Mouse (Mus musculus) kidney, postnatal 14 days (tissue): ENCODE measurements at regions not wholly inside any gene's neighbourhood (a gene's known extent, or its start where the extent isn't known, plus 50 kb on each side); places are given as distances from the start of the nearest gene placed in this dataset.
A peak's percentile ranks its signal among the peaks of the same experiment; 100 is the strongest.

Source experiments
- DNase-seq: peaks from one replicate; pipeline ENCODE4 v3.0.0; 2022; ENCODE audit warnings: mixed read lengths

DNA sequence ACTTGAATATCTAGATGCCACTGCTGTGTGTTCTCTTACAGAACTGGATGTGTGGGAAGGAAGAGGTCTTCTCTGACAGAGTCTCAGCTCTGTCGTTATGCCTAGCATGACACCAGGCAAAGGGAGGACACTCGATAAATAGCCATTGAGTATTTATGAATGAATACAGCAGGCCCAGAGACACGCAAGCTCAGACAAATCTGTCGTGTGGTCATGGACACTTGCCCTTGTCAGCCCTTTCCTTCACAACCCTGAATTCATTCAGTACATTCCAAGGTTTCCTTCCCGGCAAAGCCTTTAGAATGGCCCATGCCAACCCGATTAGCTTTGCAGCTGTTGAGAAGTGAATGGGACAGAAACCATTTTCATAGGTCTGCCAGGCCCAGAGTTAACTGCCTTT is 176.1 kb upstream of the 1700066M21Rik start:
- no peak for DNase-seq

DNA sequence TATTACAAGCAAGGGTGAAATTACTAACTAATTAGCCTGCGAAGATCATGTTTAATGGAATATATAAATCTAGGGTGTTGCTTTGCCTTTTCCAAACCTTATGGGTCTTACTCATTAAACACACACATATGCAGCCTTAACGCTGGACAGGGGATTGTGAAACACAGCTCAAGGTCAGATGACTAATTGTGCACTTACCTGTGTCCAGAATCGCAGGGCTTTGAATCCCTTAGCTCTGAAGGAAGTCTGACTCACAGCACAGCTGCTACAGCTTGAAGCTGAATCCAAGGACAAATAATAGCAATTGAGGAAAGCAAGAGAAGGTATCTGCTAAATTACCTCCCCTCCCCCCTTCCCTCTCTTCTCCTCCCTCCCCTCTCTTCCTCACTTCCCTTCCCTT is 173.1 kb upstream of the 1700066M21Rik start:
- DNase-seq = no peak

DNA sequence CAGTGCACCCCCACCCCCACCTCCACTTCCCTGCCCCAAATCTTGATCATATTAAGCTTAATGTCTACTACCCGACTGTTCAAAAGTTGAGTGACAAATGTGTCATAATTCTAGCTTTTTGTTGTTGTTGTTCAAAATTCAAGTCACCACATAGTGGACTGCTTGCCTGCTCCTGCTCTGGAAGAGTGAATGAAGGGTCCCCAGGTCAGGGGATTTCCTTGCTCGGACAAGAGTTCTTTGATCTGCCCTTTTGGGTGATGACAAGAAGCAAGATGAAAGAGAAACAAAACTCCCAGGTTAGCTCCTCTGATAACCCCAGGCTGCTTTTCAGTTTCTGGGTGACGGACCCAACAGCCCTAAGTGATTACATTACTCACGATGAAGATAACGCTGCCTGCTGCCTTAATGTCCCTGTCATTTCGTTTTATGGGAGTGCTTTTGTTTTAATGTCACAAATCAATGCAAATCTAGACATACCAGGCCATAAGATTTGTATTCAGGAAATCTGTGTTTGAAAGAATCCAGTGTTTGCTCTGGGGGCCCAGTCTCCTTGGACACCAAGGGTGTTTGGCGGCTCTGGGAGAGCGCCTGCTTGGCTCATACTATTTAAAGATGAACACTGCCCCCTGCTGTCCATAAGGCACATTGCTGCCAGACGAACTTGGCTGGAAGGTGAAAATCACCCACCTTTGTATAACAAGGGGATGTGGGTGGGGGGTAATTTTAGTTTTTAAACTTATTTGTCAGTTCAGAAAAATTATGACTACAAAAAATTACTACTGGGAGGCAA is 172.0 kb upstream of the 1700066M21Rik start:
- peak; percentile 59 for DNase-seq

DNA sequence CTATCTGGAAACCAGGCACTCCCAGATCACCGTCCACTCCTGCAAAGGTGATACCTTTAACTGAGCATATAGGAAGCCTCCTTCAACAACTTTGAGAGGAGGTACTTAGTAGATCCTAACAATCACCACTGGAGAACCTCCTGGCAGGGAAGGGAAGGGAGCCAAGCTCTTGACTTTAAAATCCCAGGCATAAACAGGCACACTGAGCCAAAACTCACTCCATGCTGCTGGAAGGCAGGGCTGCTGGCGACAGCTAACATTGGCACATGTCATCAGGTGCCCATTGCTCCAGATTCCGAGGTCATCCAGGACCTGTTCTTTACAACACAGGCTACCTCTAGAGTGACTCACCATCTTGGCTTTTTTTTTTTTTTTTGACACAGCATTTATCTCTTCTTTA is 170.9 kb upstream of the 1700066M21Rik start:
- DNase-seq = no peak

DNA sequence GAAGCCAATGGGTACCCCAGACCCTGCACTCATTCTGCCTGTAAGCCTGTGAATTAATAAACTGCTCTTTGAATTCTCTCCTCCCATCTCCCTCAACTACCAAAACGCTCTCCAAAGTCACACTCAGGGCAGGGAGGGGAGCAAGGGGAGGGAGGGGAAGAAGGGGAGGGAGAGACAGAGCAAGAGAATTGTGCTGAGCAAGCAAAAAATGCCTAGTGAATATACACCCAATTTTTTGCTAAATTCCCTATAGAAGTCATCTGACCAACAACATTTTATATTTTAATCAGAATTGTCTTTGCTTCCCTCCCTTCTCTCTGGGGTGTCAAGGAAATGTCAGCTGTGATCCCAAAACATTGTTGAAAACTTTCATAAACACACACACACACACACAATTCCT is 170.5 kb upstream of the 1700066M21Rik start:
- DNase-seq = no peak

DNA sequence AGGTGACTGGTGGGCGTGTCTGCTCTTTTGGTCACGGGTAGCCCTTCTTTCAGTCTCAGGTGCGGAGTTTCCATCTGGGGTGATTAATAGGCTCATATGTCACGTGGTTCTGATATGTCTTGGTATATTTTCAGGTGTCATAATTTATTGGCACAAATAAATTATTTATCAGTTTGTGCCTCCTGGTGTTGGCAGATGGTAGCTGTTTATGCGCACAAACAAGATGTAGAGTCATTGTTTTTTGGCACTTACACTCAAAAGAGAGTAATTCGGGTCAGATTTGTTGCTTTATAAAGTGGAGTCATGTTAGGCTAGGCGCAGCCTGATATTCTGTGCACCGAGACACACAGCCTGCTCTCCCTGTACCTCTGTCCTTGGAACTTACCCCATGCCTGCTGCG is 169.0 kb upstream of the 1700066M21Rik start:
- DNase-seq = no peak

DNA sequence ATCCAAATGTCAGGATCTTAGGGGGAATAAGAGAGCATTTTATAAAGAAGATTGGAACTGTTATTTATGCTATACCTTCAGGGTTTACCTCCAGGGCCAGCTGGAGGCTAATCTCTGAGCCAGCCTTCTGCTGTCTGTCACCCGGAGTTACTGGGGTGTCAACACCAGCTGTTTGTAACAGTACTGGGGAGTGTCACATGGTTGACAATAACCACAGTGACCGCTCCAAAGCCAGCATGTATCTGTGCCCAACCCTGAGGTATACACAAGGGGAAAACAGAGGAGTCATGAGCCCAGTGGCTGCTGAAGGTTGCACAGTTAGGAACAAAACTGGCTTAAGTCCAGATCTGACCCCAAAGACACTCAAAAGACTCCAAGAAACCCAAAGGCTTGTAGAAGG is 168.1 kb upstream of the 1700066M21Rik start:
- no peak for DNase-seq

DNA sequence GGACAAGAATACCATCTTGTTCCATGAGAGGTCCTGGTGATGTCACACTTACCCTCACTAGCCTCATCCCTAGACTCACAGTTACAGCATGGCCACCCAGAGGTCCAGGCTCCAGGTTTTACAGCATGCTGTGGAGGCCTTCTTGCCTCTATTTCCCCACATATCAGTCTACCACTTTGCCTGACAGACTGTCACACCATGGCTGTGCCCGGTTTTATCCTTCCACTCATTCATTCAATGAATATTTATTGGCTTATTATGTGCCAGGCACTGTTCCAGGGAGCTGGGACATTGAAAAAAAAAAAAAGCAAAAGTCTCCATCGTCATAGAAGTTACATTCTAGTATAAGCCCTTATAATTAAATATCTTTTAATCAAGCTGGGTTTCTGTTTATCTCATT is 166.4 kb upstream of the 1700066M21Rik start:
- DNase-seq = no peak

DNA sequence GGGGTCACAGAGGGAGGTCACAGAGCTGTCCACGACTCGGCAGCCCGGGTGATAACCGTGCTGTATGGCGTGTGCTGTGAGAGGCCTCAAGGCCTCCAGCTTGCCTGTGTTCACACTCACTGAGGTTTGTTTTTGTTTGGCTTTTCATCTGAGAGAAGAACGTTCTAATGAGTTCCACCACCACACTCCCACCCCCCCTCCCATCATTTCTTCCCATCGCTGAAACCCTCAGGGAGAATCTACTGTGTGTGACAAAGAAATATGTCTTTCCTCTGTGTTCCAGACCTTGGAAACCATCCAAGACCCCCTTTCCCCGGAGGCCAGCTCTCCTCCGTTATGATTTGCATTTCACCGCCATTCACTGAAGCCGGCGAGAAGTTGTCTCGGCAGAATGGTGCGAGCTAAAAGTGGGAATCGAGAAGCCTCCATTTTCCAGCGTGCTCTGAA is 164.0 kb upstream of the 1700066M21Rik start:
- no peak for DNase-seq

DNA sequence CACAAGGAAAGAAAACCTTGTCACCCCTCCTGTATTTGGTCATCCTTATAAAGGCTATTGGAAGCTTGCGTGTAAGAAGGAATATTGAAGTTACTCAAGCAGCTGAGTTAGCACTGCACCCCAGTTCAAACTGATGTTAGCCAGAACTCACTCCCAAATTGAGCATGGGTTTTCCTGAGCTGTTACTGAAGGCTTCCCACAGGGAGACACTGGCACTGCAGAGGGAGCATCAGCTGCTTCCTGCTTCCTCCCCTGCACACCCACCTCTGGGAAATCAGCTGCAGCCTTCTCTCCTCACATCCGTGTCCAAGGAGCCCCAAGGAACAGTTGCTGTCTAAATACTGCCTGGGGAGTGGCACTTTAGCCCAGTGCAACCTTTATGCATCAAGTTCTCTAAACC is 163.2 kb upstream of the 1700066M21Rik start:
- DNase-seq = no peak

DNA sequence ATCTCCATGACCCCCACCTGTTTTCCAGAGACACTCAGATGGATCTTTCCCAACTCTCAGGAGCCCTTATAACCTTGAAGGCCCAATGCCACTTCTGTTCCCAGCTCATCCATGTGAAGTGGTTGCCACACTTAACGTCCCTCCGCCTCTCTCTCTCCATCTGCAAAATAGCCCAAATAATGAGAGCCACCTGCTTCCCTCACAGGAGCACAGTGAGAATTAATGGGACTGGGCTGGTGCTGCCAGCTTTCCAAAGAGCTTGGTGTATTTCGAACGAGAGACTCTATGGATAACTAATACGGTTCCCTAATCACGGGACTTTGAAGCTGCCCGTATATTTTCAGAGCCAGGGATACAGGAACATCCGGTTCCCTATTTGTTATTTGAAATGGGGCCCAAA is 159.8 kb upstream of the 1700066M21Rik start:
- DNase-seq = no peak

DNA sequence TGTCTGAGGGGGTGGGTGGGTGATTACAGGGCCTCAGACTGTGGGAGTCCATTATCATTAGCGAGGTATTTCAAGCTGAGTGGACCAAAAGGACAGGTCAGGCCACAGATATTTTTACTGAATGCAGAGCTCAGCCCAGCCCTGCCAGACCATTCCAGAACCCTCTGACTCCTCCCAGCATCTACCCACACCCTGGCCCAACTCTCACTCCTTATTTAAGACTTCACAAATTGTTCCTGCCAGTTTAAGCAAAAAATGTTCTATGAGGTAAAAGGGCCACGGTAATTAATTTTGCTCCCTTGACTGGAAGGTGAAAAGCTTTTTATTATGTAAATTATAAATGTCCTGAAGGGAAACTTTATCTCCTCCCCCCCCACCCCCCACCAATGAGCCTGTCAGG is 159.3 kb upstream of the 1700066M21Rik start:
- DNase-seq = no peak

DNA sequence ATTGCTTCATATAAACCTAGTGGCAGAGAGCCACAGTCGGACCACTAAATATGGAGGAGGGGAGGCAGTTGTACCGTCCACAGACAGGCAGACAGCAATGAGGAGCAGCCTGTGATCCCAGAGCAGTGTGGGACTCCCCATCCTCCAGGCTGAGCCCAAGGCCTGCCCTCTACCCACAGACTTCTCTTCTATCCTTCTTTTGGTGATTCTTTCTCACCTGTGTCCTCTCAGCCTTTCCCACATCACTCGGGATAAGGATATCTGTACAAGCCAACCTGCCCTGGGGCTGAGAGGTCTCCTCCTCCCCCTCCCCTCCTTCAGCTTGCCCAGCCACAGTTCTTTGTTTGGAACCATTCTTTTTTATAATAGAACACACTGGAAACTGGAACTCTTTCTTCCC is 158.8 kb upstream of the 1700066M21Rik start:
- no peak for DNase-seq

DNA sequence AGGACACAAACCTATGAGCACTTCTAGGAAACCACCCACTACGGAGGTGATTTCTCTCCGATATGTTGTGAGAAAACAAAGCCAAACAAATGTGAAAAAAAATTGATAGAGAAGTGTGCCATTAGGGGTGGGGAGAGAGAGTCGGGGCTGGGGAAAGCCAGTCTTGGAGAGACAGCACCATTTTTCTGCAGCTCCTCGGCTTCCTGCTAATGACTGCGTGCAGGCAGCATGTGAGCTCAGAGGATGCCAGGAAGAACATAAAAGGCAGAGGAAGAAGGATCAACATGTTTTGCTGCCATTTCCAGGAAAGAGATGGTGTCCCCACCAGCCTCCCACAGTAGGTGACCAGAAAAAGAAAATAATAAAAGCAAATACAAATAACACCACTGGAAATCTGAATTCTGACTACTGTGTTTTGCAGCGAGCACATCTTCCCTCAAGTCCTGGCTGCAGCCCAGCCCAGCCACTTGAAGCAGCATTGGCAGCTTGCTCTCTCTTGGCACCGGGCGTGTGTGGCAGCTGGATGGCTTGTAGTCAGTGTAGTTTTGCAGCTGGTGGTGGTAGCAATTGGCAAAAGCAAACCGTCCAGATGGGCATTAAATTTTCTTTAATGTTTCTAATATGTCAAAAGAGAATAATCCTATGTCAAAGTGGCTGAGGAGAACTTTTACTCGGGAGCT is 152.9 kb upstream of the 1700066M21Rik start:
- DNase-seq = no peak

DNA sequence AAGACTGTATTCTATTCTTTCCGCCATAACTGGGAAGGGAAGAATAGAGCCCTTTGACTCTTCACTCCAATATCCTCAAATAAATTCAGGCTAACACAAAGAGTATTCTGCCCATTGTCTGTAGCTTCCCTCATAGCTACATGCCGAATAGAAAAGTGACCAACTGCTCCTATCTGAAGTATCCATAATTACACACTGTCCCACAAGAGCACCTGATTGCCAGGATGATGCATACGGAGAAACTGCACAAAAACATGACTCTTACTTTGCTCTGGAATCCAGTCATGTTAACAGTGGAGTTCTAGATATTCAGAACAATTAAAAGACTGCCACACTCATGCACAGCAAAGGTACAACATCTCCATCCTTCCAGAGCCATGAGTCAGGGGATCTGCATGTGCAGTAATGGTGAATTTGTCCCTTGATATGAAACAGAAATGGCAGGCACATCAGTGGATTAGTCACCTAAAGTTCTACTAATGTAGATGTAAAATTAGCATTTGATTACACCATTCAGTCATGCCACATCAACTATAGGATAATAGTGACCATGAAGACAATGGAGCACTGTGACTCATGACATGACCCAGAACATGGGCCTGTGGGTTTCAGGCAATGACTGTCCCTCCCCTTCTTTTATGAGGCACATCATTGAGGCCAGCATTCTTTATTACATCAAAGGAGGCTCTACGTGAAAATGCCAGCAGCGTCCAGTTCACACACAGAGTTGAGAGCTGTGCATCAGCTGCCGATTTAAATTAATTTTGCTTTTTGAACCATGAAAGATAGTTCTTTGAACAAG is 133.6 kb upstream of the 1700066M21Rik start:
- no peak for DNase-seq

DNA sequence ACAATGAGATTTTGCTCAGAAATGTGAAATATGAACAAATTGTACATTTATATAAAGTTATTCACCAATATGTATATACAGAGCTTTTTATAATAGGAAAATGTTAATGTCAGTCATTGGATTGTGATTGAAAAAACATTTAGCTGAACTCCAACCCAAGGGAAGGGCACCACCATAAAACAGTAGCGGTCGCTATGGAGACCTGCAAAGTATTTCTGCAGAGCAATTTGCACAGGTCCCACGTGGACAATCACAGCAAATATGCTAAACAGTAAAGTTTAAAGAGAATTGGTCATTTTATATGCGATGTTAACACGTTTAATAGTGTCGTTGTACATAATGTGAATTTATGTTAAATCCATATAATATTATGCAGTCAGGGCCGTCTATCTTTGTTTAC is 117.8 kb upstream of the 1700066M21Rik start:
- DNase-seq = no peak

DNA sequence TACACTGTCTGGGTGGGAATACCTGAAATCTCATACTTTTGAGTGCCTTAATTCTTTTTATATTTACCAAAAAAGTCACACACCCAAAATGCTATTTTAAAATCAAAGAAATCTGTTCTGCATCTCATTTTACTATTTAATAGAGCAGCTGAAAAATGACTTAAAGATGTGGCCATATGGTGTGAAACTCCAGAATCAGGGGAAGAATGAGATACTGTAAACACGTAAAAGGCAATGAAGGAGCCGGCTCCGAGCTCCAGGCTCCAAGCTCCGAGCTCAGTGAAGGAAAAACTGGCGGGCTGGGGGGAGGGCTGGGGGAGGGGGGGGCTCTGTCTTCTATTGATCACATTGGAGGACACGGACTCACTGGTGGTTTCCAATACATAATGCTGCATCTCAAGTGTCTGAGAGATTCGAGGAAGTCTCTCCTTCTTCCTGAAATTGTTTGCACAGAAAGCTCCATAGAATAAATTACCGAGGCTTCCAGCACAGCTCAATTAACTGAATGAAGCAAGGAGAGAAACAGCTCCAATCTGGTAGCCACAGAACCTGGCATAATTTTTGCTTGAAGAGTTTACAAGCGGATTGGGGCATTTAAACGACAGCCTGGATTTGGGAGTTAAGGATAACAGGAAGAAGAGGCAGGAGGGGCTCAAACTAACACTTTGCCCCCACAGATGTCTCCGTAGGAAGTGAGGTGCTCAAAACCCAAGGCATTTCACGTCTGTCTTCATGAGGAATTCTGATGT is 112.2 kb upstream of the 1700066M21Rik start:
- no peak for DNase-seq

DNA sequence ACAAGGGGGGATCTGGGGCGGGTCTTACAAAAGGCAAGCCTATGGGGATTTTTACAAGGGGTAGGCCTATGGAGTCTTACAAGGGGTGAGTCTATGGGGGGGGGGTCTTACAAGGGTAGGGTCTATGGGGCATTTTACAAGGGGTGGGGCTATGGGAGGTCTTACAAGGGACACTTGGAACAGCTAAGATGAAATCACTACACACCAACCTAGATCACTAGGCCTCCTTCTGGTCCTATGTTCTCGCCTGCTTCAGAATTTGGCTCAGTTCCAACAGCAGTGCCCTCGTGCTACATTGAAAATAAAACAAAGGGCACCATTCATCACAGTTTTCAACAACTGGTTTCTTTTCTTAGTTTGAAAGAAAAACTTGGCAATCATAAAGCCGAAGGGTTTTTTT is 110.7 kb upstream of the 1700066M21Rik start:
- DNase-seq = peak; percentile 9

DNA sequence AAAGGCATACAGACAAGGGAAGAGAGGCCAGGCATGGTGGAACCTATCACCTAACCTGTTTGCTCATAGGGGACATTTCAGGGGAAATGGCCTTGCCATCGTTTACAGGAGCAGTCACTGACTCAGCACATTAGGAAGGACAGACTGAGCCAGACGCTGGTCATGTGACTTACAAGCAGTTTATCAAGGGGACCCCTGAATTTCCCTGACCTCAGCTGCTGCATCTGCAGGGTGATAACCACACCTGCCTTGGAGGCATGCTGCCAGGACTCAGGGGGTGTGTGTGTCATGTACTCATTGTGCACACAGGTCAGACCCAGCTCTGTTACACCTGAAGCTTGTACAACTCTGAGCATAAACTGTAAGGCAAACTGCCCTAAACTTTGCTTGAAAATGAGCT is 109.6 kb upstream of the 1700066M21Rik start:
- no peak for DNase-seq

DNA sequence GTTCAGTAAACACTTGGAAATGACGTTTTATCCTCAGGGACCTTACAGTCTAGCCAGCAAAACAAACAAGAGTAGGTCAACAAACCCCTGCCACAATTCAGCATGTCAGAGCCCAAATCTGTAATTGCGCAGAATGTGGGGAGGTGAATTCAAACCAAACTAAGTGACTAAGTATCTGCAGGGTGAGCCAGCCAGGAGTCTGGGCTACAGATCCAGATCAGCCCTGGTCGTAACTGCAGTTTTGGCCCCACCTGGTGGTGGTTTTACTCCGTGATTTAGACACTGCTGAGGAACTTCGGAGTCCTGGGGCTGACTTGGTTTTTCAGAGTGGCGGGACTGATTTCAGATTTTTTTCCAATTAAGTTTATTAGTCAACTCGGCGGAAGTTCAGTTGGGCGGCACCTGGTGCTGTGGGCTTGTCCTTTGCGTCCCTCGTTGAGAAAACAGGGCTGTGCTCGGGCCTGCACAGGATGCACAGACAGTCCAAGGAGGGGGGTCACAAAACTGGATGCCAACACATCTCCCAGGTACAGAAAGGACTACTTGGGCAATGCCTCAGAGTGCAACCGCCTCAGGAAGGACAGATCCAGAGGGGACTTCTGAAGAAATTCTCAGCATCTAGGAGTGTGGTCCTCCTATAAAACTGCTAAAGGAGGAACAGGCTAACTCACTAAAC is 107.6 kb upstream of the 1700066M21Rik start:
- peak; percentile 70 for DNase-seq

DNA sequence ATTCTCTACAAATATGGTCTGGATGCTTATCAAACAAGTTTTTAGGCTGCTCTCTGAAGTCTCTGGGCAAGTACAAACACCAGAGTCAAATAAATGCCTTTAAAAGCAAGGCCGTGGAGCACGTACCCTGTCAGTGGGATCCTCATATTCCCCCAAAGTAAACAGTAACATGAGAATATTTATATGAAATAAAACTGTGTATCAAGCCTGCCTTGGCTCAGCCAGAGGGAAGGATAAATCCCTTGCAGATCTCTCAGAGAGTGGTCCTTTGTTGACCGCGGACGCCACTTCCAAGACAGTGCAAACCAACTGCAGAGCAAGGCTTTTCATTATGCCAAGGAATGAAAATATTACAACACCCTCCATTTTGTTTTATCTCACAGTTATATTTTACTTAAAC is 104.8 kb upstream of the 1700066M21Rik start:
- DNase-seq = no peak

DNA sequence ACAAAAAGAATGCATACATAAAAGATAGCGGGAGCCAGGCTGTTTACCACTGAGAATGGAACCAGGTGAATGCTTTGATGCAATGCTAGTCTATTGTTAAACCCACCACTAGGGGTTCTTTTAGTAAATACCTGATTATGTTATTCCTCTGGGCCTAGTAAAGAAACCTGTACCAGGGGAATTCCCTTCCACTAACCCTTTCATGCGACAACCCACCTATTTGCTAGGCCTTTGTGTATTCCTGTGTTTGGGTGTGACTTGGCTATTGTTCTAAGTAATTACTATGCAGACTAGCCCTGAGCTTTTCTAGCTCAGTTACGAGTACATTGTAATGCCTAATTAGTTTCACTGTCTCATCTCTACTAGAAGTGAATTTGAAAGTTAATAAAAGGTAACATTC is 95.9 kb upstream of the 1700066M21Rik start:
- DNase-seq = no peak
